Mouse (Mus musculus): ENCODE results near the gene Neurl3.

DNA sequence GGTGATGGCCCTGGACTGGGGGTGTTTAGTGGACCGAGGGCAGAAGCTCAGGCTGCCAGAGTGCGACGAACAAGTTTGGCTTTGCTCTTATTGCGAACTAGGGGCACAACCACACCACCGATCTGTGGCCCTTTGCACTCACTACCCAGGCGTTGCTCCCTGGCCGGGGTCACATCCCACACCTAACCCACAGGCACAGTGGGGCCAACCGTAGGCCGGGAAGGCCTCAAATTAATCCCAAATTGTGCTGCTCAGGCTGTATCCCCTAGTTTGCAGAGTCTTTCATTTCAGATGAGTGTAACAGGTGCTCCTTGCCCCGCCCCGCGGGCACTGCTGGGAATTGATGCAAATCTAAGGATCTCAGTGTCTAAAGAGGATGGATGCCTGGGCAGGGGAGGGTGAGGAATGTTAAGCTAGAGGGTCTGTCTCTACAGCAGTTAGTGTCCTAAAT, 34.0 kb upstream of the Neurl3 start:
- TF ChIP-seq HCFC1 (IDR thresholded peaks at IDR 0.05; ENCODE audit: borderline replicate concordance, insufficient read depth, low read length) (no peak), ZC3H11A (IDR thresholded peaks at IDR 0.05; ENCODE audit: borderline replicate concordance, low read depth, low read length) (no peak), CHD2 (IDR thresholded peaks at IDR 0.05; ENCODE audit: low read depth, low read length) (no peak), MAFK (IDR thresholded peaks at IDR 0.05; ENCODE audit: insufficient read depth, low read depth, low read length) (no peak)
